Mouse (Mus musculus): ENCODE measurements around the gene Clmn.

- TF ChIP-seq CTCF (conservative IDR thresholded peaks at IDR 0.05; ENCODE audit: low read length) (no peak), NANOG (IDR thresholded peaks at IDR 0.05; ENCODE audit: borderline replicate concordance, low read length) (no peak), POU5F1 (IDR thresholded peaks at IDR 0.05; ENCODE audit: borderline replicate concordance, low read length) (no peak)
Measured at GRCm38 (mm10) chr12:104867851-104868250, 3.0 kb upstream of the Clmn start.

Measured in E14TG2a.4 (cell line).